Mouse (Mus musculus): ENCODE data around the gene Apol7a. TPM values are rescaled to one million over a fixed set of nuclear protein-coding genes. Genes with fewer than 3 reads are reported as not detected.

Apol7a gene
- total RNA-seq, 2 experiments from 2014 or later = 0.11 to 0.17 TPM

- intact Hi-C loops (cut with DNase I) = no loop called here
- DNase-seq = no peak
These were observed 21.5 kb downstream of the Apol7a start for GRCm38 (mm10) chr15:77377419-77377818.

- intact Hi-C loops (cut with DNase I) = no loop called here
These were observed 22.0 kb downstream of the Apol7a start for GRCm38 (mm10) chr15:77376920-77377319.

GRCm38 (mm10) chr15:77370588-77370987 lies 28.3 kb downstream of the Apol7a start:
- no peak for DNase-seq
- intact Hi-C loops (cut with DNase I) = no loop called here

More at GRCm38 (mm10) chr15:77376920-77377319, 22.0 kb downstream of the Apol7a start:
- no peak for DNase-seq

- no peak for DNase-seq
- intact Hi-C loops (cut with DNase I) = no loop called here
These were observed 28.9 kb downstream of the Apol7a start for GRCm38 (mm10) chr15:77369981-77370380.

- intact Hi-C loops (cut with DNase I) = no loop called here
- DNase-seq = no peak
These were observed 30.0 kb downstream of the Apol7a start for GRCm38 (mm10) chr15:77368818-77369320.

- intact Hi-C loops (cut with DNase I) = no loop called here
These were observed 30.8 kb downstream of the Apol7a start for GRCm38 (mm10) chr15:77368148-77368547.

GRCm38 (mm10) chr15:77367504-77367903 lies 31.4 kb downstream of the Apol7a start:
- intact Hi-C loops (cut with DNase I) = loop anchor here (2.0 kb wide), 1 partner anchor 331 kb away; no protein-coding TSS in a partner anchor
- peak in 1 of 2 experiments; percentile 34 for DNase-seq

More at GRCm38 (mm10) chr15:77368148-77368547, 30.8 kb downstream of the Apol7a start:
- peak; percentile 95 to 97 for DNase-seq

GRCm38 (mm10) chr15:77366706-77367484 lies 32.0 kb downstream of the Apol7a start:
- DNase-seq = peak; percentile 88 to 89
- intact Hi-C loops (cut with DNase I) = loop anchor here (2.0 kb wide), 1 partner anchor 330 kb away; no protein-coding TSS in a partner anchor

- intact Hi-C loops (cut with DNase I) = loop anchor here (2.0 kb wide), 1 partner anchor 329 kb away; no protein-coding TSS in a partner anchor
- peak in 1 of 2 experiments; percentile 55 for DNase-seq
These were observed 33.0 kb downstream of the Apol7a start for GRCm38 (mm10) chr15:77365700-77366570.

- intact Hi-C loops (cut with DNase I) = loop anchor here (5.0 kb wide), 1 partner anchor 287 kb away; no protein-coding TSS in a partner anchor
- DNase-seq = peak; percentile 34 to 52
These were observed 34.9 kb downstream of the Apol7a start for GRCm38 (mm10) chr15:77364026-77364425.

- intact Hi-C loops (cut with DNase I) = loop anchor here (2.0 to 5.0 kb wide), 2 partner anchors 286 to 333 kb away; no protein-coding TSS in a partner anchor
- DNase-seq = no peak
These were observed 35.3 kb downstream of the Apol7a start for GRCm38 (mm10) chr15:77363578-77363977.

GRCm38 (mm10) chr15:77362952-77363351 lies 36.0 kb downstream of the Apol7a start:
- intact Hi-C loops (cut with DNase I) = loop anchor here (2.0 to 5.0 kb wide), 2 partner anchors 286 to 332 kb away; no protein-coding TSS in a partner anchor
- no peak for DNase-seq

GRCm38 (mm10) chr15:77359905-77360304 lies 39.0 kb downstream of the Apol7a start:
- intact Hi-C loops (cut with DNase I) = loop anchor here (2.0 to 5.0 kb wide), 4 partner anchors 17 to 388 kb away; no protein-coding TSS in a partner anchor

GRCm38 (mm10) chr15:77359486-77359885 lies 39.4 kb downstream of the Apol7a start:
- DNase-seq = peak; percentile 50 to 66
- intact Hi-C loops (cut with DNase I) = loop anchor here (2.0 to 5.0 kb wide), 3 partner anchors 17 to 387 kb away; no protein-coding TSS in a partner anchor

More at GRCm38 (mm10) chr15:77359905-77360304, 39.0 kb downstream of the Apol7a start:
- DNase-seq = no peak

GRCm38 (mm10) chr15:77359084-77359483 lies 39.8 kb downstream of the Apol7a start:
- no peak for DNase-seq
- intact Hi-C loops (cut with DNase I) = loop anchor here (2.0 to 5.0 kb wide), 3 partner anchors 16 to 387 kb away; no protein-coding TSS in a partner anchor

GRCm38 (mm10) chr15:77358320-77359040 lies 40.4 kb downstream of the Apol7a start:
- DNase-seq = peak; percentile 85 to 90
- intact Hi-C loops (cut with DNase I) = loop anchor here (1.0 to 5.0 kb wide), 4 partner anchors 16 to 386 kb away; no protein-coding TSS in a partner anchor

- DNase-seq = no peak
- intact Hi-C loops (cut with DNase I) = loop anchor here (5.0 kb wide), 2 partner anchors 209 to 384 kb away; no protein-coding TSS in a partner anchor
These were observed 42.6 kb downstream of the Apol7a start for GRCm38 (mm10) chr15:77356248-77356810.

- intact Hi-C loops (cut with DNase I) = loop anchor here (5.0 kb wide), 2 partner anchors 208 to 383 kb away; no protein-coding TSS in a partner anchor
- DNase-seq = no peak
These were observed 43.9 kb downstream of the Apol7a start for GRCm38 (mm10) chr15:77354848-77355551.
